27 mouse cellular contexts compared by ENCODE assay signal in genomic region chr6:102388590-102388989, GRCm38 (mm10).
"Had no signal": no experiment of that assay in that cellular context is flagged by ENCODE, and none has a peak within 500 bp of the region (broad histone marks: within the 10 kb centered on the region; RNA-seq: fewer than 3 reads in every experiment).

No protein-coding gene starts in this region.

- H3K4me2 ChIP-seq: embryonic facial prominence, embryonic 12.5 days; embryonic facial prominence, embryonic 13.5 days; embryonic facial prominence, embryonic 15.5 days; forebrain, embryonic 12.5 days; forebrain, embryonic 13.5 days; forebrain, embryonic 15.5 days had no signal

- H3K4me3 ChIP-seq: embryonic facial prominence, embryonic 10.5 days; embryonic facial prominence, embryonic 12.5 days; embryonic facial prominence, embryonic 13.5 days; embryonic facial prominence, embryonic 15.5 days; erythroblast, embryonic 14.5 days; forebrain, embryonic 10.5 days; forebrain, embryonic 12.5 days; forebrain, embryonic 13.5 days; forebrain, embryonic 15.5 days; gastrocnemius, adult 2 months; heart, adult 2 months had no signal

- DNase-seq: cerebellum, adult 9-10 months; cerebellum, adult 9-11 months; cerebellum, postnatal 10 days; cerebellum, postnatal 14 days; cerebellum, postnatal 25 days; cerebellum, postnatal 36 days; embryo, embryonic 11 days; forebrain, postnatal 0 days; gastrocnemius, adult 2 months; gastrocnemius, postnatal 10 days; gastrocnemius, postnatal 14 days; gastrocnemius, postnatal 25 days; gastrocnemius, postnatal 36 days; heart, adult 11 months; heart, adult 18-20 months; heart, adult 2 months had no signal

- H3K9ac ChIP-seq: embryonic facial prominence, embryonic 12.5 days; embryonic facial prominence, embryonic 13.5 days; embryonic facial prominence, embryonic 15.5 days; forebrain, embryonic 12.5 days; forebrain, embryonic 13.5 days; forebrain, embryonic 15.5 days; forebrain, postnatal 0 days had no signal

- H3K27ac ChIP-seq: embryonic facial prominence, embryonic 10.5 days; embryonic facial prominence, embryonic 12.5 days; embryonic facial prominence, embryonic 13.5 days; embryonic facial prominence, embryonic 15.5 days; forebrain, embryonic 10.5 days; forebrain, embryonic 12.5 days; forebrain, embryonic 13.5 days; forebrain, embryonic 15.5 days; gastrocnemius, adult 2 months; heart, adult 2 months had no signal

- H3K4me1 ChIP-seq: embryonic facial prominence, embryonic 10.5 days; embryonic facial prominence, embryonic 12.5 days; embryonic facial prominence, embryonic 13.5 days; embryonic facial prominence, embryonic 15.5 days; forebrain, embryonic 10.5 days; forebrain, embryonic 12.5 days; forebrain, embryonic 13.5 days; forebrain, embryonic 15.5 days had no signal

- H3K9me3 ChIP-seq: embryonic facial prominence, embryonic 10.5 days; embryonic facial prominence, embryonic 12.5 days; embryonic facial prominence, embryonic 13.5 days; embryonic facial prominence, embryonic 15.5 days; forebrain, embryonic 10.5 days; forebrain, embryonic 12.5 days; forebrain, embryonic 13.5 days; forebrain, embryonic 15.5 days had no signal

- H3K36me3 ChIP-seq: embryonic facial prominence, embryonic 10.5 days; embryonic facial prominence, embryonic 12.5 days; embryonic facial prominence, embryonic 13.5 days; embryonic facial prominence, embryonic 15.5 days; forebrain, embryonic 10.5 days; forebrain, embryonic 12.5 days; forebrain, embryonic 15.5 days had no signal

- ATAC-seq: forebrain, embryonic 13.5 days; forebrain, embryonic 14.5 days; forebrain, embryonic 15.5 days; forebrain, embryonic 16.5 days; forebrain, postnatal 0 days had no signal

- H3K27me3 ChIP-seq: embryonic facial prominence, embryonic 12.5 days; embryonic facial prominence, embryonic 13.5 days; embryonic facial prominence, embryonic 15.5 days; forebrain, embryonic 12.5 days; forebrain, embryonic 13.5 days; forebrain, embryonic 15.5 days had no signal
